Mouse (Mus musculus): ENCODE data around the gene Tmem63a. TPM values are rescaled to one million over a fixed set of nuclear protein-coding genes. Genes with fewer than 3 reads are reported as not detected.

Gene Tmem63a
- polyA plus RNA-seq, 1 experiment: 38.5 TPM

GRCm38 (mm10) chr1:181001621-181002020, 59.5 kb downstream of the Tmem63a start:
- Histone ChIP-seq H3ac (ENCODE audit: control insufficient read depth, insufficient read length, low read depth) (no peak overlapping the region), H3K36me3 (ENCODE audit: control insufficient read depth, insufficient read depth) (peaks cover 6% of the 10 kb centered on the region), H3K79me3 (ENCODE audit: low read depth) (peaks cover 2% of the 10 kb centered on the region), H3K79me2 (ENCODE audit: control insufficient read depth, insufficient read depth) (peaks cover 9% of the 10 kb centered on the region), H3K27me3 (ENCODE audit: control insufficient read depth, insufficient read depth, insufficient read length) (no peaks in the 10 kb centered on the region), H3K4me3 (ENCODE audit: insufficient read depth, poor library complexity, severe bottlenecking) (no peak overlapping the region)
- no peak for TF ChIP-seq USF1 (IDR thresholded peaks at IDR 0.05; ENCODE audit: low read depth)
- no peak for TF ChIP-seq CEBPB (IDR thresholded peaks at IDR 0.05; ENCODE audit: low read depth)
- TF ChIP-seq MYOG (IDR thresholded peaks at IDR 0.05; ENCODE audit: control insufficient read depth, extremely low read depth, insufficient read length): no peak
- TF ChIP-seq MYOD1 (IDR thresholded peaks at IDR 0.05; ENCODE audit: control insufficient read depth, insufficient read length, low read depth): no peak
- no peak for TF ChIP-seq CTCF (IDR thresholded peaks at IDR 0.05; ENCODE audit: control insufficient read depth, insufficient read depth, insufficient read length)
- no peak for TF ChIP-seq MAX (IDR thresholded peaks at IDR 0.05)
- no peak for TF ChIP-seq FOSL1 (IDR thresholded peaks at IDR 0.05; ENCODE audit: insufficient read depth, low read length, poor library complexity, severe bottlenecking)

- H3ac ChIP-seq (ENCODE audit: control insufficient read depth, insufficient read length, low read depth): no peak overlapping the region
- peaks cover 27% of the 10 kb centered on the region for H3K79me2 ChIP-seq (ENCODE audit: control insufficient read depth, insufficient read depth)
- H3K4me3 ChIP-seq (ENCODE audit: insufficient read depth, poor library complexity, severe bottlenecking): no peak overlapping the region
- TF ChIP-seq FOSL1 (IDR thresholded peaks at IDR 0.05; ENCODE audit: insufficient read depth, low read length, poor library complexity, severe bottlenecking) (no peak), MAX (IDR thresholded peaks at IDR 0.05) (no peak), USF1 (IDR thresholded peaks at IDR 0.05; ENCODE audit: low read depth) (no peak), CEBPB (IDR thresholded peaks at IDR 0.05; ENCODE audit: low read depth) (no peak), CTCF (IDR thresholded peaks at IDR 0.05; ENCODE audit: control insufficient read depth, insufficient read depth, insufficient read length) (no peak), MYOG (IDR thresholded peaks at IDR 0.05; ENCODE audit: control insufficient read depth, extremely low read depth, insufficient read length) (no peak), MYOD1 (IDR thresholded peaks at IDR 0.05; ENCODE audit: control insufficient read depth, insufficient read length, low read depth) (no peak)
- peaks cover 7% of the 10 kb centered on the region for H3K79me3 ChIP-seq (ENCODE audit: low read depth)
- peaks cover 17% of the 10 kb centered on the region for H3K36me3 ChIP-seq (ENCODE audit: control insufficient read depth, insufficient read depth)
- no peaks in the 10 kb centered on the region for H3K27me3 ChIP-seq (ENCODE audit: control insufficient read depth, insufficient read depth, insufficient read length)
Observed at GRCm38 (mm10) chr1:181003790-181004189, 61.6 kb downstream of the Tmem63a start.

GRCm38 (mm10) chr1:181005331-181005730, 63.2 kb downstream of the Tmem63a start:
- Histone ChIP-seq H3K36me3 (ENCODE audit: control insufficient read depth, insufficient read depth) (peaks cover 17% of the 10 kb centered on the region), H3K27me3 (ENCODE audit: control insufficient read depth, insufficient read depth, insufficient read length) (no peaks in the 10 kb centered on the region), H3K79me2 (ENCODE audit: control insufficient read depth, insufficient read depth) (peaks cover 27% of the 10 kb centered on the region), H3K79me3 (ENCODE audit: low read depth) (peaks cover 7% of the 10 kb centered on the region), H3ac (ENCODE audit: control insufficient read depth, insufficient read length, low read depth) (no peak overlapping the region), H3K4me3 (ENCODE audit: insufficient read depth, poor library complexity, severe bottlenecking) (no peak overlapping the region)
- TF ChIP-seq USF1 (IDR thresholded peaks at IDR 0.05; ENCODE audit: low read depth) (no peak), MAX (IDR thresholded peaks at IDR 0.05) (no peak), MYOG (IDR thresholded peaks at IDR 0.05; ENCODE audit: control insufficient read depth, extremely low read depth, insufficient read length) (no peak), FOSL1 (IDR thresholded peaks at IDR 0.05; ENCODE audit: insufficient read depth, low read length, poor library complexity, severe bottlenecking) (no peak), CEBPB (IDR thresholded peaks at IDR 0.05; ENCODE audit: low read depth) (no peak), MYOD1 (IDR thresholded peaks at IDR 0.05; ENCODE audit: control insufficient read depth, insufficient read length, low read depth) (no peak), CTCF (IDR thresholded peaks at IDR 0.05; ENCODE audit: control insufficient read depth, insufficient read depth, insufficient read length) (no peak)

GRCm38 (mm10) chr1:181007831-181008230, 65.7 kb downstream of the Tmem63a start:
- Histone ChIP-seq H3K79me2 (ENCODE audit: control insufficient read depth, insufficient read depth) (peaks cover 27% of the 10 kb centered on the region), H3K27me3 (ENCODE audit: control insufficient read depth, insufficient read depth, insufficient read length) (no peaks in the 10 kb centered on the region), H3ac (ENCODE audit: control insufficient read depth, insufficient read length, low read depth) (no peak overlapping the region), H3K79me3 (ENCODE audit: low read depth) (peaks cover 7% of the 10 kb centered on the region), H3K4me3 (ENCODE audit: insufficient read depth, poor library complexity, severe bottlenecking) (no peak overlapping the region), H3K36me3 (ENCODE audit: control insufficient read depth, insufficient read depth) (peaks cover 24% of the 10 kb centered on the region)
- no peak for TF ChIP-seq CTCF (IDR thresholded peaks at IDR 0.05; ENCODE audit: control insufficient read depth, insufficient read depth, insufficient read length)
- TF ChIP-seq MYOG (IDR thresholded peaks at IDR 0.05; ENCODE audit: control insufficient read depth, extremely low read depth, insufficient read length): no peak
- no peak for TF ChIP-seq CEBPB (IDR thresholded peaks at IDR 0.05; ENCODE audit: low read depth)
- TF ChIP-seq MYOD1 (IDR thresholded peaks at IDR 0.05; ENCODE audit: control insufficient read depth, insufficient read length, low read depth): no peak
- no peak for TF ChIP-seq FOSL1 (IDR thresholded peaks at IDR 0.05; ENCODE audit: insufficient read depth, low read length, poor library complexity, severe bottlenecking)
- TF ChIP-seq USF1 (IDR thresholded peaks at IDR 0.05; ENCODE audit: low read depth): no peak
- no peak for TF ChIP-seq MAX (IDR thresholded peaks at IDR 0.05)

GRCm38 (mm10) chr1:181008266-181008665, 66.1 kb downstream of the Tmem63a start:
- Histone ChIP-seq H3ac (ENCODE audit: control insufficient read depth, insufficient read length, low read depth) (no peak overlapping the region), H3K79me3 (ENCODE audit: low read depth) (peaks cover 7% of the 10 kb centered on the region)
- no peak for TF ChIP-seq CTCF (IDR thresholded peaks at IDR 0.05; ENCODE audit: control insufficient read depth, insufficient read depth, insufficient read length)
- TF ChIP-seq MAX (IDR thresholded peaks at IDR 0.05): no peak
- no peak for TF ChIP-seq MYOD1 (IDR thresholded peaks at IDR 0.05; ENCODE audit: control insufficient read depth, insufficient read length, low read depth)
- no peak for TF ChIP-seq CEBPB (IDR thresholded peaks at IDR 0.05; ENCODE audit: low read depth)
- no peak for TF ChIP-seq MYOG (IDR thresholded peaks at IDR 0.05; ENCODE audit: control insufficient read depth, extremely low read depth, insufficient read length)
- no peak for TF ChIP-seq USF1 (IDR thresholded peaks at IDR 0.05; ENCODE audit: low read depth)
- TF ChIP-seq FOSL1 (IDR thresholded peaks at IDR 0.05; ENCODE audit: insufficient read depth, low read length, poor library complexity, severe bottlenecking): no peak

More at GRCm38 (mm10) chr1:181008266-181008665, 66.1 kb downstream of the Tmem63a start:
- H3K36me3 ChIP-seq (ENCODE audit: control insufficient read depth, insufficient read depth): peaks cover 28% of the 10 kb centered on the region
- H3K79me2 ChIP-seq (ENCODE audit: control insufficient read depth, insufficient read depth): peaks cover 31% of the 10 kb centered on the region
- H3K27me3 ChIP-seq (ENCODE audit: control insufficient read depth, insufficient read depth, insufficient read length): no peaks in the 10 kb centered on the region
- no peak overlapping the region for H3K4me3 ChIP-seq (ENCODE audit: insufficient read depth, poor library complexity, severe bottlenecking)

All from C2C12 (cell line).